Mouse (Mus musculus) CH12.LX (cell line): Measurements from ENCODE around the gene A3galt2. TPM values are rescaled to one million over a fixed set of nuclear protein-coding genes. Genes with fewer than 3 reads are reported as not detected.

Source experiments
- DNase-seq: peaks from one replicate; pipeline ENCODE4 v3.0.0-alpha.2; 2013; ENCODE audit errors: extremely low read depth
- H3K27ac ChIP-seq: 2 replicates; pipeline ENCODE4 v1.5.1; 2012; ENCODE audit warnings: low read depth, mild to moderate bottlenecking, control low read depth, moderate library complexity; ENCODE audit not compliant: insufficient read depth
- H3K27me3 ChIP-seq: replicated peaks from 2 replicates; pipeline ENCODE3; 2012; ENCODE audit warnings: inconsistent platforms
- H3K36me3 ChIP-seq, 2 experiments: replicated peaks in 1 of 2; 2 replicates each; pipeline versions ENCODE3 to v1.6.1; 2012; ENCODE audit warnings: inconsistent platforms in 1 of 2, low read length in 1 of 2, mild to moderate bottlenecking in 1 of 2, mixed read lengths in 1 of 2, moderate library complexity in 1 of 2; ENCODE audit not compliant: control insufficient read depth in 1 of 2, insufficient read depth in 1 of 2
- H3K4me1 ChIP-seq, 2 experiments: 2 replicates each; pipeline ENCODE4 v1.6.1; 2012; ENCODE audit warnings: inconsistent platforms in 1 of 2, moderate library complexity in 1 of 2; ENCODE audit not compliant: insufficient read depth in 2 of 2, control insufficient read depth in 1 of 2
- H3K4me2 ChIP-seq: 2 replicates; pipeline ENCODE4 v1.6.1; 2012; ENCODE audit warnings: low read depth, mild to moderate bottlenecking, control low read depth; ENCODE audit not compliant: poor library complexity, insufficient read depth, severe bottlenecking
- H3K4me3 ChIP-seq, 3 experiments: fragments of 150-350 bp in 1 of 3; sonication (generic) in 1 of 3; replicated peaks in 1 of 3; 2 replicates each; pipeline versions ENCODE3 to v1.5.1; 2011 to 2012; ENCODE audit warnings: low read depth in 2 of 3, low read length in 2 of 3, mild to moderate bottlenecking in 2 of 3, moderate library complexity in 2 of 3, control low read depth in 1 of 3, improper control_type of control experiment in 1 of 3, inconsistent platforms in 1 of 3, mixed read lengths in 1 of 3; ENCODE audit not compliant: poor library complexity in 1 of 3
- H3K79me2 ChIP-seq: replicated peaks from 2 replicates; pipeline ENCODE4 v1.6.1; 2012; ENCODE audit warnings: mild to moderate bottlenecking, moderate library complexity; ENCODE audit not compliant: control insufficient read depth, poor library complexity, insufficient read depth, severe bottlenecking; ENCODE audit errors: extremely low read depth
- H3K9ac ChIP-seq: 2 replicates; pipeline ENCODE4 v1.6.1; 2012; ENCODE audit warnings: low read depth, mild to moderate bottlenecking, control low read depth, moderate library complexity; ENCODE audit not compliant: insufficient read depth
- H3K9me3 ChIP-seq: replicated peaks from 2 replicates; pipeline ENCODE3; 2012; ENCODE audit warnings: low read length, inconsistent platforms, mixed read lengths
- E2F4 ChIP-seq: IDR thresholded peaks from 2 replicates; pipeline ENCODE4 v1.6.1; 2011; ENCODE audit warnings: low read depth, low read length, improper control_type of control experiment; ENCODE audit not compliant: insufficient replicate concordance
- GABPA ChIP-seq: IDR thresholded peaks from 2 replicates; pipeline ENCODE4 v1.6.1; 2012; ENCODE audit warnings: low read depth, low read length, improper control_type of control experiment, inconsistent platforms; ENCODE audit not compliant: insufficient replicate concordance
- HCFC1 ChIP-seq: IDR thresholded peaks from 2 replicates; pipeline ENCODE4 v1.6.1; 2012; ENCODE audit warnings: low read depth, mild to moderate bottlenecking, inconsistent platforms, low read length, improper control_type of control experiment
- MAFK ChIP-seq: IDR thresholded peaks from 2 replicates; pipeline ENCODE4 v1.6.1; 2011; ENCODE audit warnings: low read length, improper control_type of control experiment; ENCODE audit not compliant: insufficient replicate concordance
- MAZ ChIP-seq: IDR thresholded peaks from 2 replicates; pipeline ENCODE4 v1.6.1; 2012; ENCODE audit warnings: low read depth, mild to moderate bottlenecking, inconsistent platforms, low read length, improper control_type of control experiment, moderate library complexity
- MEF2A ChIP-seq: IDR thresholded peaks from 2 replicates; pipeline ENCODE4 v1.6.1; 2014; ENCODE audit warnings: low read depth, mild to moderate bottlenecking, inconsistent platforms, low read length, improper control_type of control experiment, borderline replicate concordance
- NRF1 ChIP-seq: IDR thresholded peaks from 2 replicates; pipeline ENCODE4 v1.6.1; 2014; ENCODE audit warnings: low read depth, mild to moderate bottlenecking, inconsistent platforms, low read length, improper control_type of control experiment, moderate library complexity
- PAX5 ChIP-seq: IDR thresholded peaks from 2 replicates; pipeline ENCODE4 v1.6.1; 2012; ENCODE audit warnings: low read length, inconsistent platforms, mixed read lengths
- RAD21 ChIP-seq: IDR thresholded peaks from 2 replicates; pipeline ENCODE4 v1.6.1; 2011; ENCODE audit warnings: low read depth, mild to moderate bottlenecking, low read length, improper control_type of control experiment, moderate library complexity
- RCOR1 ChIP-seq: conservative IDR thresholded peaks from 2 replicates; pipeline ENCODE4 v1.6.1; 2012; ENCODE audit warnings: low read depth, mild to moderate bottlenecking, inconsistent platforms, low read length, improper control_type of control experiment
- SIN3A ChIP-seq: IDR thresholded peaks from 2 replicates; pipeline ENCODE4 v1.6.1; 2012; ENCODE audit warnings: low read length, improper control_type of control experiment, inconsistent platforms
- TCF12 ChIP-seq: IDR thresholded peaks from 2 replicates; pipeline ENCODE4 v1.6.1; 2014; ENCODE audit warnings: low read depth, mild to moderate bottlenecking, inconsistent platforms, low read length, improper control_type of control experiment
- USF1 ChIP-seq: IDR thresholded peaks from 2 replicates; pipeline ENCODE4 v1.6.1; 2014; ENCODE audit warnings: low read depth, mild to moderate bottlenecking, inconsistent platforms, low read length, improper control_type of control experiment
- USF2 ChIP-seq: conservative IDR thresholded peaks from 2 replicates; pipeline ENCODE4 v1.6.1; 2011; ENCODE audit warnings: low read depth, low read length, improper control_type of control experiment
- ZC3H11A ChIP-seq: IDR thresholded peaks from 2 replicates; pipeline ENCODE4 v1.6.1; 2012; ENCODE audit warnings: low read depth, mild to moderate bottlenecking, inconsistent platforms, low read length, improper control_type of control experiment
- dilution Hi-C: fragments of 300-500 bp; cut with MboI; formaldehyde crosslinking; loops from 2 replicates; pipeline ENCODE4 v1.14.3; 2020; ENCODE audit warnings: low sequenced_read_pairs; ENCODE audit not compliant: extremely low pct_unique_long_range_greater_than_20kb, extremely low pct_ligation_motif_present
- in situ Hi-C: fragments of 300-500 bp; cut with MboI; formaldehyde crosslinking; loops from 3 replicates; pipeline ENCODE4 v1.14.3; 2019; ENCODE audit warnings: low sequenced_read_pairs, low pct_ligation_motif_present, low pct_unique_long_range_greater_than_20kb, mixed read lengths
- polyA plus RNA-seq: library from polyadenylated mRNA; unstranded; fragments of >175 nt; gene quantifications from 2 replicates; pipeline ENCODE4 v1.2.1, GENCODE M21; 2012; ENCODE audit warnings: low read depth; ENCODE audit not compliant: insufficient read length
- total RNA-seq, 2 experiments: library from RNA; depleted of rRNA; stranded (reverse); fragments of 300-350 nt in 1 of 2; fragments of >200 nt in 1 of 2; gene quantifications; 2 replicates each; pipeline ENCODE4 v1.2.3; 2012 to 2014

The A3galt2 gene
- total and polyA plus RNA-seq, 3 experiments: 0.04 to 0.11 TPM; not detected in 1

DNA sequence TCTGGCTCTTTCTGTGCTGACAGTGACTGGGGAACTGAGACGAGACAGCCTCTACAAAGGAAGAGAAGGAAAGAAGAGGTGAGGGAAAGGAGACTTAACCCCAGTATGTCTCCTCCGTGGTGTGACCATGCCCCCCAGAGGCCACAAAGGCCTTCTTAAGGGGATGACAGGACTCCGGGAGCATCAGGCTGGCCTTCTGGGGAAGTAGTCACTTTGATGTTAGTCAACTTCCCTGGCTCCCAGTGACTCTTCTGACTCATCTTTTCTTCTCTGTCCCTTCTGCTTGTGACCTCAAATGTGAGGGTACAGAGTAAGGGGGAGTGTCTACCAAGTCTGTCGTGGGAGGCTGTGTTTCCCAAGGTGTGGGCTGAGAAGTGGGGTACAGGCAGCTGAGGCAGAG is 47.8 kb upstream of the A3galt2 start:
- TF ChIP-seq PAX5 (no peak), E2F4 (no peak), TCF12 (no peak), SIN3A (no peak), RAD21 (no peak)
- TF ChIP-seq, all 38 proteins: peak for 0
- Histone ChIP-seq H3K4me2 (no peak overlapping the region), H3K27ac (no peak overlapping the region), H3K9ac (no peak overlapping the region), H3K27me3 (no peaks in the 10 kb centered on the region), H3K36me3 (peaks cover 0 to 8% of the 10 kb centered on the region in 2 experiments), H3K4me3 (no peak overlapping the region), H3K79me2 (no peaks in the 10 kb centered on the region), H3K4me1 (peaks cover 24 to 54% of the 10 kb centered on the region in 2 experiments), H3K9me3 (no peaks in the 10 kb centered on the region)
- in situ Hi-C loops (loop anchor here (5.0 kb wide), 1 partner anchor 95 kb away; the partner anchor contains the start of gene Zscan20), dilution Hi-C loops (no loop called here)
- DNase-seq: no peak

DNA sequence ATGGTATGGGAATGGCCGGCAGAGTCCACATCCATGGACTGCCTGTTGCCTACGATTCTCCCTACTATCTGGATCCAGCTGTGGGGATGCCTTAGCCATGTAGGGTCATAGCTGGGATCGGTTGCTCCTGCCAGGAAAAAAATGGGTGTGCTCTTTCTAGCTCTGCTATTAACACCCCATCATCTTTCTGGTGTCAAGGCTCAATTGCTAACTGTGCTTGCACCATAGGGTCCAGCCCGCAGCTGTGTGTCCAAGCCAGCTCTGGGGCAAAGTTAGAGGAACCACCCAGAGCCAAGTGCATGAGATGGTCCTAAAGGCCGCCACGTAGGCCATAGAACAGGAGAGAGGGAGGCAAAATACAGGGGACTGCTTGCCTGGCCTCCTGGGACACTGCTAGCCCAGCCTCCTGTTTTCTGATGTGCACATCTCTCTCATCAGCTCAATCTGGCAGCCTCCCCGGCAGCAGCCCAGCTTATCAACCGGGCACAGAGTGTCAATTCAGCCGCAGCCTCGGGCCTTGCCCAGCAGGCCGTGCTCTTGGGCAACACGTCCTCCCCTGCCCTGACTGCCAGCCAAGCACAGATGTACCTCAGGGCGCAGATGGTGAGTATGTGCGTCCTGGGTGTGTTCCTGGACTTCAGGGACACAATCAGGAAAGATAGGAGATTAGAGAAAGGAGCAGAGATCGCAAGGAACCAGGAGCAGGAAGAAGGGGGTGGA is 45.9 kb upstream of the A3galt2 start:
- no peak overlapping the region for H3K9ac ChIP-seq
- H3K4me2 ChIP-seq: no peak overlapping the region
- H3K9me3 ChIP-seq: no peaks in the 10 kb centered on the region
- H3K79me2 ChIP-seq: no peaks in the 10 kb centered on the region
- in situ Hi-C loops: loop anchor here (5.0 kb wide), 1 partner anchor 97 kb away; the partner anchor contains the start of gene Zscan20
- peaks cover 26 to 51% of the 10 kb centered on the region in 2 experiments for H3K4me1 ChIP-seq
- peaks cover 0 to 11% of the 10 kb centered on the region in 2 experiments for H3K36me3 ChIP-seq
- H3K27ac ChIP-seq: no peak overlapping the region
- no peak for DNase-seq
- no peaks in the 10 kb centered on the region for H3K27me3 ChIP-seq
- no peak for TF ChIP-seq HCFC1
- no peak for TF ChIP-seq GABPA
- TF ChIP-seq NRF1: no peak
- TF ChIP-seq USF2: no peak
- no peak for TF ChIP-seq MAFK
- TF ChIP-seq RCOR1: no peak
- TF ChIP-seq ZC3H11A: no peak
- TF ChIP-seq MEF2A: no peak
- TF ChIP-seq USF1: no peak
- TF ChIP-seq RAD21: no peak; the same call in 1 of the 2 replicates
- TF ChIP-seq MAZ: no peak
- H3K4me3 ChIP-seq: no peak overlapping the region
- dilution Hi-C loops: no loop called here
